Mouse (Mus musculus): ENCODE measurements around the gene Xrra1.
A peak's percentile ranks its signal among the peaks of the same experiment; 100 is the strongest.
"Not testable (repeated sequence)": the region's sequence is repeated elsewhere in the genome, so short reads cannot be mapped to it uniquely, and the experiment has no call there.

Xrra1 gene

DNA sequence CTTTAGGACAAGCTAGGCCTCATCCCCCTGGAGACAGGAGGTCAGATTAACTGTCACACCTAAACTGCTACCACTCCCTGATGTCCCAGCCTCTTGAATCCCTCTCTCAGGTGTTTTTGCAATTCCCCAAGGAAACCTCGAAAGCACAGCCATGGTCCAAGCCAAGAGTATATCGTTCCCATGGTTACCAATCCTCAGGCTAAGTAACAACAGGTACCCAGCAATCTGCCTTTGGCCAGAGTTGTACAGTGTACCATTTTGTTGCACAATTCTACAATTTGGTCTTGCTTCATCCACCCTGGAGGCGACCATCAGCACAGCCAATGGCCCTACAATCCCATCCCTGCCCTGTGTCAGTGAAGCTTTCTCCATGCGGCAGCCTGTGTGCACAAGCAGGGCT, 38.0 kb downstream of the Xrra1 start:
- no peak for DNase-seq (ENCODE audit: low read depth, low spot score)

DNA sequence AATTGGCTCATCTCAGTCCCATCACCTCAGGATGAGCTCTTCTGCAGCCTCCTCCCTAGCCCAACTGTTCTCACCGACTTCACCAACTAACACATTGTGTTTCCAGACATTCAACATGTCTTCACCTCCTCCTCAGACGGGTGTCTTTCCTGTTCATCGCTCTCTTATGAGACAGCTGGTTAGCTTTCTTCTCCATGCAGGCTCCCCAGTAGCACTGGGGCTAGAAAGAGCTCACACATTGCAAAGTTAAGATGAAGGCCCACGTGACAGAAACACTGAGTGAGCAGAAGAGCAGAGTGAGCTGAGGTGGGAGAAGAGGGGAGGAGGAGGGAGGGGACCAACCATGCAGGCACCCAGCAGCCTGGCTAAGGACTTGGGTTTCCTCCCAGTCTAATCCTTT, 43.3 kb downstream of the Xrra1 start:
- DNase-seq (ENCODE audit: low read depth, low spot score), result no peak

GRCm38 (mm10) chr7:99902918-99903665, 44.2 kb downstream of the Xrra1 start:
- no peak for DNase-seq (ENCODE audit: low read depth, low spot score)

- no peak for DNase-seq (ENCODE audit: low read depth, low spot score)
Observed at GRCm38 (mm10) chr7:99904421-99905005, 45.6 kb downstream of the Xrra1 start.

DNA sequence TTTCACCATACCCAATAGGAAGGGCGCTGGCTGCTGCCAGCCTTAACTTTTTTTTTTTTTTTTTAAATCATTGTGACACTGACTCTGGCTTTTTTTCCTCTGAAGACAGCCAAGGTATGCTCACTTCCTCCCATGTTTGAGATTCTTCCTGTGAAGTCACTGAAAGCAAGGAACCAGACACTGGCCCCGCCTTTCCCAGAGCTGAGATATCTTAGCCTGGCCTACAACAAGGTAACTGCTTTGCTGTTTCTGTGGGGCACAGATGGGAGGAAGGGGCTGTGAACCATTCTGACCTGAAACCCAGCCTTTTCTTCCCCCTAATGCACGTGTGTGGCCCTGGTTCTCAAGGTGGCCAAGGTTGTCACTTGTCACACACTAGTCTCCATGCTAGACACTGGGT, 47.4 kb downstream of the Xrra1 start:
- DNase-seq (ENCODE audit: low read depth, low spot score), result no peak

DNA sequence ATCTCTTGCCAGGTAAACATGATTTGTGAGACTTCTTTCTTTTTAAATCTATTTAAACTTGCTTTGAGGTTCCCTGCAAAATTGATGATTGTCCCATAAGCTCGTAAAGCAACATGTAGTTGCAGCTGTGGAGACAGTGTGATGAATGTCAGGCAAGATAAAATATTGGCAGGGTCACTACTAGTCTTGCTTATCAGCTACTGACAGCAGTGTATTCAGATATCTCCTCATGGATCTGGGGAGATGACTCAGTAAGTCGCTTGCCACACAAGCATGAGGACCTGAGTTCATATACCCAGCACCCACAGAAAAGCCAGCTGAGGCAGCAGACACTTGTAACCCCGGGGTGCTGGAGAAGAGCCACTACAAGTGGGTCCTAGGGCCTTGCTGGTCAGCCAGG, 48.5 kb downstream of the Xrra1 start:
- no peak for DNase-seq (ENCODE audit: low read depth, low spot score)

DNA sequence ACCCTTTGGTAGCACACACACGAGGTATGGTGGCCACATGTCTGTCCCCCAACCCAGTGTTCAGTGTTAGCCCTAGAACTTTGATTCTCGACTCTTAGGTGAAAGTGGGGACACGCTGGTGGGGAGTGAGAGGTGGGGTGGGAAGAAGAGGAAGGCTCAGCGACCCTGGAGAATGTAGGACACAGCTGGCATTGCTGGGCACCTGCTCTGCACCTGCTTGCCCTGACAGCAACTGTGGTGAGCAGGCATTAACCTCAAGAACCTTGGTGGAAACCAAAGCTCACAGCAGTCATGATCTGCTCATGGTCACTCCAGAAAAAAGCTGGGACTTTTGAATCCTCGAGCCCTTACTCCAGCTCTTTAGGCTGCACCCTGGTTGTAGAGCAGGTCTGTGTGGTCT, 52.1 kb downstream of the Xrra1 start:
- DNase-seq (ENCODE audit: low read depth, low spot score), result no peak

- DNase-seq (ENCODE audit: low read depth, low spot score), result no peak
Observed at GRCm38 (mm10) chr7:99914316-99914715, 55.4 kb downstream of the Xrra1 start.

- DNase-seq (ENCODE audit: low read depth, low spot score), result no peak
Observed at GRCm38 (mm10) chr7:99915511-99915910, 56.6 kb downstream of the Xrra1 start.

GRCm38 (mm10) chr7:99916741-99917319, 57.9 kb downstream of the Xrra1 start:
- DNase-seq (ENCODE audit: low read depth, low spot score), result peak; percentile 16

DNA sequence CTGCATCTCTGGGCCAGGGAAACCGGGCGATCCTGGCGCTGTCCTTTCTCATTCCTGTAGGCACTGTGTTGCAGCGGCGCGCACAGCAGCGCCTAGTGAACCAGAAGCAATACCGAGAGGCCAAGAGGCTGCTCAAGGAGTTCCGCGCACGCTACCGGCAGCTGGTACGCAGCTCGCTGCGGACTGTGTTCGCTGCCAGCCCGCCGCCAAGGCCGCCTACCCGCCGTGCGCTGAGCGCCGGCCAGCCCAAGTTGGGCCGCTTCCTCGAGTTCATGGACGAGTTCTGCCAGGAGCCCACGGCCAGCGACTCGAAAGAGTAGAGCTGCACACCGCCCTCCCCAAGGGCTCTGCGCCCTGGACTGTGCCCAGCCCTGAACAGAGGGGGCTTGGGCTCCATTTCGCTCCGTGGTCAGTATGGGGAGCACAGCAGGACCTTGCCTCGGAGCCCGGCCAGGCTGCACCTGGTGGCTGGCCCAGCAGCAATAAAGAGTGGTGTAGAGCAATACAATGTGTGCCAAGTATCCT, 58.5 kb downstream of the Xrra1 start:
- no peak for DNase-seq (ENCODE audit: low read depth, low spot score)

- no peak for DNase-seq (ENCODE audit: low read depth, low spot score)
Observed at GRCm38 (mm10) chr7:99919164-99919563, 60.2 kb downstream of the Xrra1 start.

DNA sequence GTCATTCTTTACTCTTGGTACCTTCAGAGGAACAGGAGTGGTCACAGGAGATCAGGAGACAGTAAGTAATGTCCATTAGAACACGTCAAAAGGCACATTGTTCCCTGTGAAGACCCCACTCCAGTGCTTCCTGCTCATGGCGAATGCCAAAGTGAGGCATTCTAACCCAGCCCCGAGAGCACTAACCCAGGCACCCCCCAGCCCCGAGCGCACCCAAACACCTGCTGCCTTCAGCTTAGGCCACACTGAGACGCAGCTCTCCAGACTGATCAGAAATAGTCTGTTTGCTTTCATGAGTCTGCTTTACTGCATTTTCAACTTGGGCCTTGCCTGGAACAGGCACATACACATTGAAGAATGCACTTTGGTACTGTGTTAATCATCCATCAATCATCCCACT, 61.1 kb downstream of the Xrra1 start:
- no peak for DNase-seq (ENCODE audit: low read depth, low spot score)

- no peak for DNase-seq (ENCODE audit: low read depth, low spot score)
Observed at GRCm38 (mm10) chr7:99920416-99920815, 61.5 kb downstream of the Xrra1 start.

DNA sequence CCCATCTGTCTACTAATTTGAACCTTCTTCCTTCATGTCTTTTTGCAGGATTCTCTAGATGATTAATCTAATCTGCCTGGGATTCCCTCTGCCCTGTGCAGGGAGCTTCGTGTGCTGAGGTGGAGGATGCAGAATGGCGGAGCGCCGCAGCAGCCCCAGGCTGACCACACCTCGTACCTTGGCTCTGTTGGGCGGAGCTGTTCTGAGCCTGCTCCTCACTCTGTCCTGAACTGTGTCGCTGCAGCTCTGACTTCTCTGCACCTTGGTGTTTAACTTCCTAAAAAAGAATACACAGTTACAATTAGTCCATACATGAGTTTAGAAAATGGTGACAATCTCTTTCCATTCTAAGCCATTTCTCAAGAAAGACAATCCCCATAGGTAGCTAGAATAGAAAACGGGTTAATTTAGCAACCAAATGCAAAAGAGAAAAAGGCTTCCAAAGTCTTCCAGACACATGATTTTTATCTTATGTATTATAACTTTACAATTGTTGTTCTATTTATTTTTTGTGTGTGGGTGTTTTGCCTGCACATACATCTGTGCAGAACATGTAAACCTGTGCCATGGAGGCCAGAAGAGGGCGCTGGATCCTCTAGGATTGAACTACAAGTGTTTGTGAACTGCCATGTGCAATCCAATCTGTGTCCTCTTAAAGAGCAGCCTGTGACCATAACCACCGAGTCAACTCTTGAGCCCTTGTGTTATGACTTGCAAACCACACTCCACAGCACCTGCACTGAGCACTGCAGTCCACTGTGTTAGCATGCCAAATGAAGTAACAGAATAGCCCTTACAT, 68.2 kb downstream of the Xrra1 start:
- peak; percentile 66 for DNase-seq (ENCODE audit: low read depth, low spot score)

DNA sequence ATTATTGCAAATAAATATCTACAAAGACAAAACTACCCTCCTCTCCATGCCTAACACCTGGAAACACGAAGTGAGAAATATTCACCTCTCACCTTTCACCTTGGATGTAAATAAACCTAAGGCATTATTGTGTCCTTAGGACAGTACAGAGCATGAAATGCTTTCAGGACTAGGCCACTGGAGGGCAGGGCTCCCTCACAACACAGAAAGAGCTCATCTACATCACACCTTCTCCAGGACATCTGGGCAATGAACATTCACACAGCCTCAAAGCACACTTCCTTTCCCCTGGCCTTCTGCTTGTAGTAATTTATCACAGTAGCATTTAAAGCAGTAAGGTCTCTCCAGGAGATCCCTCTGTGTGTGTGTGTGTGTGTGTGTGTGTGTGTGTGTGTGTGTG, 76.8 kb downstream of the Xrra1 start:
- DNase-seq (ENCODE audit: low read depth, low spot score), result peak; percentile 28

GRCm38 (mm10) chr7:99940669-99941068, 81.8 kb downstream of the Xrra1 start:
- no peak for DNase-seq (ENCODE audit: low read depth, low spot score)

DNA sequence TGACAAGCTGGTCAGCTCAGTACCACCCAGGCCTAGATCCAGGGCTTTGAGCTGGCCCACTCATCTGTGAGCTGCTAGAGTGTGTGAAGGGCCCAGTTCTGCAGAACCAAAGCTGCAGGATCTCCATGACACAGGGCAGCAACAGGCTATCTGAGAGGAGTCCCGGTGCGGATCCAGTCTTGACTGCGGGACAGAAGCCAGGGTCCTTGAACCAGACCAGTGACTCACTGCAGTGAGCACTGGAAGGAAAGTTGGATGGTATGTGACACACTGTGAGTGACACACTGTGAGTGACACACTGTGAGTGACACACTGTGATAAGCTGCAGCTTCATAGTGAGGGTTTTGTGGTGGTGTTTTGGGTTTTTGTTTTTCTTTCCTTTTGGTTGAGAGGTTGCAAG, 85.6 kb downstream of the Xrra1 start:
- no peak for DNase-seq (ENCODE audit: low read depth, low spot score)

- not testable (repeated sequence) for DNase-seq (ENCODE audit: low read depth, low spot score)
Observed at GRCm38 (mm10) chr7:99945012-99945411, 86.1 kb downstream of the Xrra1 start.

DNA sequence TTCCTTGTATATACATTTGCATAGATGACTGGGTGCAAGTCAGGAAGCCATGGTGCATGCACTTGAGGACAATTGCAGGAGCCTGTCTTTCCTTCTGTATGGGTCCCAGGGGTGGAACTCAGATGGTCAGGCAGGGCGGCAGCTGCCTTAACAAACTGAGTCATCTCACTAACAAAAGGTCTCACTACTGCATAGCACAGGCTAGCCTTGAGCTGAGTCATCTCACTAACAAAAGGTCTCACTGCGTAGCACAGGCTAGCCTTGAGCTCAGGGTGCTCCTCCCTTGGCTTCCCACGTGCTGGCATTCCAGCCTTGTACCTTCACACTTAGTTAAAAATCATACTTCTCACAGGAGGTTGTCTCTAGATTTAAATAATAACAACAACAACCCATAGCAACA, 87.0 kb downstream of the Xrra1 start:
- no peak for DNase-seq (ENCODE audit: low read depth, low spot score)

GRCm38 (mm10) chr7:99946356-99946755, 87.4 kb downstream of the Xrra1 start:
- no peak for DNase-seq (ENCODE audit: low read depth, low spot score)

DNA sequence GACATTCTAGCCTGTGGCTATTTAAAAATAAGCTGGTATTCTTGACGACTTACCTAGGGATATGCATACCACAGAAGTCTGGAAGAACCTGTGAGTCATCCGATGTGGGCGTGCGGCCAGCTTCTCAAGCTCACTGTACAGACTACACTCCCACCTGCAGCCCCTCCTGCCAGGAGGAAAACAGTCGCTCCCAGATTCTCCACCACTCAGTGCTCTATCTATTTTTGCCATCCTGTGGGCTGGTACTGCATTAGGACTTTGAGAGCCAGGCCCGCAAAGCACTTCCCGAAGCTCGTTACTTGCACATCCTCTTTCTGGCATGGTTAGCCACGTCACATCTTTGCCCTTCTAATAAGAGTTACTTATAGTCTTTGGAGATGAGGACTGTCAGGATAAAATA, 88.4 kb downstream of the Xrra1 start:
- no peak for DNase-seq (ENCODE audit: low read depth, low spot score)

Data from A20 (cell line).